Mouse (Mus musculus) CD4-positive naive resting alpha-beta T cell, adult 76 days (primary cell): Measurements from ENCODE around the gene Traf1. TPM values are rescaled to one million over a fixed set of nuclear protein-coding genes. Genes with fewer than 3 reads are reported as not detected.

Source experiments
- total RNA-seq: library from RNA; stranded (reverse); gene quantifications from one replicate; pipeline ENCODE4 v1.2.4, GENCODE M21; 2023

The Traf1 gene
- total RNA-seq: 188 TPM

GRCm38 (mm10) chr2:34961481-34962036, at the start of gene Traf1:
Gene Traf1, minus strand, starts transcription at chr2:34961772.

GRCm38 (mm10) chr2:34913218-34914068, 48.1 kb downstream of the Traf1 start, which contains the start of gene Phf19:
Gene Phf19, minus strand, starts transcription at chr2:34914026.

Other genes starting within 250 kb of the Traf1 start
- gene Gapvd1, start 206.5 kb downstream of the Traf1 start, total RNA-seq: 115 TPM
- gene Hspa5, start 189.8 kb downstream of the Traf1 start, total RNA-seq: 547 TPM
- 12.8 TPM for gene Rabepk, start 161.9 kb downstream of the Traf1 start, total RNA-seq
- 125 TPM for gene Fbxw2, start 135.5 kb downstream of the Traf1 start, total RNA-seq
- not detected for gene Gm34653, start 128.8 kb downstream of the Traf1 start, total RNA-seq
- gene Cutal, start 87.4 kb downstream of the Traf1 start, total RNA-seq: not detected
- gene Psmd5, start 86.8 kb downstream of the Traf1 start, total RNA-seq: 28.9 TPM
- 2.9 TPM for gene Phf19, start 47.7 kb downstream of the Traf1 start, total RNA-seq
- gene Hc, start 99.7 kb upstream of the Traf1 start, total RNA-seq: not detected
- 0.59 TPM for gene AI182371, start 139.8 kb upstream of the Traf1 start, total RNA-seq
- gene Cntrl, start 147.7 kb upstream of the Traf1 start, total RNA-seq: 108 TPM
- 210 TPM for gene Rab14, start 239.3 kb upstream of the Traf1 start, total RNA-seq